Mouse (Mus musculus): ENCODE results near the gene Mapkapk3. TPM values are rescaled to one million over a fixed set of nuclear protein-coding genes. Genes with fewer than 3 reads are reported as not detected.
"Not testable (repeated sequence)": the region's sequence is repeated elsewhere in the genome, so short reads cannot be mapped to it uniquely, and the experiment has no call there.

The Mapkapk3 gene
- polyA plus RNA-seq, 1 experiment from 2014 or later, result 2.2 TPM

- H3K36me3 ChIP-seq, result peaks cover 11% of the 10 kb centered on the region; the same call in 1 of the 2 replicates
- no peak overlapping the region for H3K9ac ChIP-seq (replicated peaks)
- no peaks in the 10 kb centered on the region for H3K27me3 ChIP-seq (replicated peaks)
- no peak overlapping the region for H3K4me2 ChIP-seq
- H3K9me3 ChIP-seq (replicated peaks), result no peaks in the 10 kb centered on the region
- H3K27ac ChIP-seq (replicated peaks), result no peak overlapping the region
- H3K4me1 ChIP-seq, result no peaks in the 10 kb centered on the region
- WGBS, result 59% methylated on average over 6 of the region's 6 CpGs
- H3K4me3 ChIP-seq (replicated peaks), result no peak overlapping the region
- no peak for ATAC-seq (ENCODE audit: low FRiP score)
Observed at GRCm38 (mm10) chr9:107323558-107323957, 33.9 kb upstream of the Mapkapk3 start.

- Histone ChIP-seq H3K4me2 (no peak overlapping the region), H3K36me3 (peaks cover 5% of the 10 kb centered on the region; the same call in 1 of the 2 replicates), H3K9ac (replicated peaks) (no peak overlapping the region), H3K4me1 (no peaks in the 10 kb centered on the region), H3K27me3 (replicated peaks) (no peaks in the 10 kb centered on the region), H3K4me3 (replicated peaks) (no peak overlapping the region), H3K9me3 (replicated peaks) (no peaks in the 10 kb centered on the region), H3K27ac (replicated peaks) (no peak overlapping the region)
- WGBS, result 86% methylated on average over 8 of the region's 8 CpGs
- ATAC-seq (ENCODE audit: low FRiP score), result no peak
Observed at GRCm38 (mm10) chr9:107322461-107323050, 32.9 kb upstream of the Mapkapk3 start.

- H3K27ac ChIP-seq (replicated peaks), result no peak overlapping the region
- no peaks in the 10 kb centered on the region for H3K9me3 ChIP-seq (replicated peaks)
- H3K27me3 ChIP-seq (replicated peaks), result no peaks in the 10 kb centered on the region
- no peaks in the 10 kb centered on the region for H3K4me1 ChIP-seq
- no peak for ATAC-seq (ENCODE audit: low FRiP score)
- WGBS, result 86% methylated on average over 2 of the region's 2 CpGs
- no peak overlapping the region for H3K4me2 ChIP-seq
- H3K9ac ChIP-seq (replicated peaks), result no peak overlapping the region
- H3K4me3 ChIP-seq (replicated peaks), result no peak overlapping the region
- no peaks in the 10 kb centered on the region for H3K36me3 ChIP-seq
Observed at GRCm38 (mm10) chr9:107315791-107316190, 26.1 kb upstream of the Mapkapk3 start.

- Histone ChIP-seq H3K9me3 (replicated peaks) (no peaks in the 10 kb centered on the region), H3K27ac (replicated peaks) (no peak overlapping the region), H3K27me3 (replicated peaks) (no peaks in the 10 kb centered on the region), H3K4me1 (no peaks in the 10 kb centered on the region), H3K4me3 (replicated peaks) (no peak overlapping the region), H3K4me2 (no peak overlapping the region), H3K9ac (replicated peaks) (no peak overlapping the region), H3K36me3 (no peaks in the 10 kb centered on the region)
- ATAC-seq (ENCODE audit: low FRiP score), result no peak
- 87% methylated on average over 3 of the region's 3 CpGs for WGBS
Observed at GRCm38 (mm10) chr9:107313926-107314325, 24.2 kb upstream of the Mapkapk3 start.

- WGBS, result 69% methylated on average over 10 of the region's 10 CpGs
Observed at GRCm38 (mm10) chr9:107312811-107313584, 23.3 kb upstream of the Mapkapk3 start.

GRCm38 (mm10) chr9:107309600-107309999, 19.9 kb upstream of the Mapkapk3 start:
- no peak for ATAC-seq (ENCODE audit: low FRiP score)
- 73% methylated on average over 5 of the region's 5 CpGs for WGBS
- Histone ChIP-seq H3K4me3 (replicated peaks) (no peak overlapping the region), H3K4me2 (no peak overlapping the region), H3K9ac (replicated peaks) (no peak overlapping the region), H3K36me3 (no peaks in the 10 kb centered on the region), H3K4me1 (no peaks in the 10 kb centered on the region), H3K27ac (replicated peaks) (no peak overlapping the region), H3K27me3 (replicated peaks) (no peaks in the 10 kb centered on the region), H3K9me3 (replicated peaks) (no peaks in the 10 kb centered on the region)

More at GRCm38 (mm10) chr9:107312811-107313584, 23.3 kb upstream of the Mapkapk3 start:
- no peak overlapping the region for H3K9ac ChIP-seq (replicated peaks)
- ATAC-seq (ENCODE audit: low FRiP score), result no peak
- no peaks in the 10 kb centered on the region for H3K4me1 ChIP-seq
- no peaks in the 10 kb centered on the region for H3K9me3 ChIP-seq (replicated peaks)
- H3K27ac ChIP-seq (replicated peaks), result no peak overlapping the region
- no peaks in the 10 kb centered on the region for H3K27me3 ChIP-seq (replicated peaks)
- H3K4me3 ChIP-seq (replicated peaks), result no peak overlapping the region
- H3K36me3 ChIP-seq, result no peaks in the 10 kb centered on the region
- H3K4me2 ChIP-seq, result no peak overlapping the region

- WGBS, result 88% methylated on average over 9 of the region's 9 CpGs
- no peak for ATAC-seq (ENCODE audit: low FRiP score)
- Histone ChIP-seq H3K9me3 (replicated peaks) (no peaks in the 10 kb centered on the region), H3K27me3 (replicated peaks) (no peaks in the 10 kb centered on the region), H3K4me1 (no peaks in the 10 kb centered on the region), H3K9ac (replicated peaks) (no peak overlapping the region), H3K4me3 (replicated peaks) (no peak overlapping the region), H3K27ac (replicated peaks) (no peak overlapping the region), H3K4me2 (no peak overlapping the region), H3K36me3 (no peaks in the 10 kb centered on the region)
Observed at GRCm38 (mm10) chr9:107309171-107309570, 19.5 kb upstream of the Mapkapk3 start.

GRCm38 (mm10) chr9:107308346-107309000, 18.8 kb upstream of the Mapkapk3 start:
- Histone ChIP-seq H3K4me2 (no peak overlapping the region), H3K4me1 (no peaks in the 10 kb centered on the region), H3K9ac (replicated peaks) (no peak overlapping the region), H3K27ac (replicated peaks) (no peak overlapping the region), H3K4me3 (replicated peaks) (no peak overlapping the region), H3K27me3 (replicated peaks) (no peaks in the 10 kb centered on the region), H3K9me3 (replicated peaks) (no peaks in the 10 kb centered on the region), H3K36me3 (no peaks in the 10 kb centered on the region)
- 90% methylated on average over 9 of the region's 9 CpGs for WGBS
- ATAC-seq (ENCODE audit: low FRiP score), result no peak

GRCm38 (mm10) chr9:107307886-107308285, 18.2 kb upstream of the Mapkapk3 start:
- Histone ChIP-seq H3K4me1 (no peaks in the 10 kb centered on the region), H3K27ac (replicated peaks) (no peak overlapping the region), H3K9me3 (replicated peaks) (no peaks in the 10 kb centered on the region), H3K9ac (replicated peaks) (no peak overlapping the region), H3K36me3 (no peaks in the 10 kb centered on the region), H3K4me2 (no peak overlapping the region), H3K4me3 (replicated peaks) (no peak overlapping the region), H3K27me3 (replicated peaks) (no peaks in the 10 kb centered on the region)
- WGBS, result 69% methylated on average over 12 of the region's 12 CpGs
- no peak for ATAC-seq (ENCODE audit: low FRiP score)

- no peak overlapping the region for H3K9ac ChIP-seq (replicated peaks)
- no peaks in the 10 kb centered on the region for H3K4me1 ChIP-seq
- H3K36me3 ChIP-seq, result peaks cover 3% of the 10 kb centered on the region; the same call in 1 of the 2 replicates
- H3K4me2 ChIP-seq, result no peak overlapping the region
- no peak overlapping the region for H3K4me3 ChIP-seq (replicated peaks)
- 85% methylated on average over 11 of the region's 11 CpGs for WGBS
- H3K27me3 ChIP-seq (replicated peaks), result no peaks in the 10 kb centered on the region
- no peak overlapping the region for H3K27ac ChIP-seq (replicated peaks)
- no peaks in the 10 kb centered on the region for H3K9me3 ChIP-seq (replicated peaks)
- ATAC-seq (ENCODE audit: low FRiP score), result no peak
Observed at GRCm38 (mm10) chr9:107307099-107307872, 17.6 kb upstream of the Mapkapk3 start.

- WGBS, result 91% methylated on average over 1 of the region's 1 CpGs
- H3K9ac ChIP-seq (replicated peaks); H3K27me3 ChIP-seq (replicated peaks); H3K36me3 ChIP-seq; H3K9me3 ChIP-seq (replicated peaks); H3K4me3 ChIP-seq (replicated peaks); H3K4me1 ChIP-seq; ATAC-seq (ENCODE audit: low FRiP score); H3K27ac ChIP-seq (replicated peaks); H3K4me2 ChIP-seq: not testable (repeated sequence)
Observed at GRCm38 (mm10) chr9:107306673-107307072, 17.0 kb upstream of the Mapkapk3 start.
